Mouse (Mus musculus) embryonic fibroblast, embryonic 13.5 days (primary cell): ENCODE results near the gene Fgf14.

ENCODE experiments used
- CTCF ChIP-seq: IDR thresholded peaks from 2 replicates; pipeline ENCODE4 v1.5.1; 2011; ENCODE audit warnings: mild to moderate bottlenecking, control low read depth, low read length, moderate library complexity, borderline replicate concordance; ENCODE audit not compliant: insufficient read depth
- POLR2A ChIP-seq: IDR thresholded peaks from 2 replicates; pipeline ENCODE4 v1.6.1; 2011; ENCODE audit warnings: low read depth, mild to moderate bottlenecking, control low read depth, low read length, moderate library complexity

DNA sequence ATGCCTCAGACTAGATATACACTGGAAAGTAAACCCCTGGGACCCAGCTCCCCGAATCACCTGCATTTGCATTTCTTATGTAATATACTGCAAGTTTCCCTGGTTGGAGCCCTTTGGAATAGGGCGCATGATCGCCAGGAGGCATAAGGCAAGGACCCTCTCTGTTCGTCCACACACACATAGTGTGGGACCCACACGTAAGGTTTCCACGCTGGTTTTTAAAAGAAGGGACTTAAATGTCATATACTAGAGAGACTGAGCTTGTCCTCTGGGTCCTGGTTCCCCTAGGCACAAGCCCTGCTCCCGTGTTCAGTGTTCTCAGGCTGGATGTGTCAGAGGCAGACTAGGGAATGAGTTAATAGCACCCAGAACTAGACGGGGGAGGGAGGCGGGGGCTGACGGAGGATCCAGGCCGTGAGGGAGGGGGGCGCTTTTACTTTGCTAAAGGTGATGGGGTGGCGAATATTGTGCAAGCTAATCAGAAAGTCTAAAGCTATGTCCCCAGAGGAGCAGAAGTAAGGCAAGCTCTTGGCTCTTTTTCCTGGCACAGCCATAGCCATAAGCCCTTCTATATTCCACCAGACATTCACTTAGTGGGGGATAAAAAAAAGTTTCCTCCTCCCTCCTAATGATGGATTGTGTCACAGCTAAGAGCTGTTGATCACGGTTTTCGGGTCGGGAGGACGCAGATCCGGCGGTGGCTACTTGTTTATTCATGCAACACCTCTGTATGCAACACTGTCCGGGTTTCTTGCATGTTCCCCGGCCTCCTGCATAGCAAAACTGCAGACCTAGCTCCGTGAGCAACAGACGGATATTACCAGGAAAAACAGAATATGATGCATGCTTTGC, 1.0 kb downstream of the Fgf14 start:
- no peak for TF ChIP-seq POLR2A
- no peak for TF ChIP-seq CTCF
